Mouse (Mus musculus) heart, embryonic 11.5 days (tissue): ENCODE results near the gene Olfr994. TPM values are rescaled to one million over a fixed set of nuclear protein-coding genes. Genes with fewer than 3 reads are reported as not detected.

Experiments
- ATAC-seq: fragments of 200-750 bp; cut with Nextera tagmentation; replicated peaks from 2 replicates; pipeline ENCODE4 v1.8.0; 2017; ENCODE audit warnings: moderate library complexity; ENCODE audit not compliant: insufficient number of reproducible peaks, low FRiP score, low TSS enrichment
- H3K27ac ChIP-seq: fragments of 300-500 bp; sonication (generic); 2 replicates; pipeline ENCODE4 v1.5.1; 2014; ENCODE audit warnings: mild to moderate bottlenecking, low read depth, low read length
- H3K27me3 ChIP-seq: fragments of 300-500 bp; sonication (generic); 2 replicates; pipeline ENCODE4 v1.6.1; 2014; ENCODE audit warnings: mild to moderate bottlenecking, low read length, mixed read lengths; ENCODE audit not compliant: control insufficient read depth, insufficient read depth
- H3K36me3 ChIP-seq: fragments of 300-500 bp; sonication (generic); 2 replicates; pipeline ENCODE4 v1.6.1; 2014; ENCODE audit warnings: mild to moderate bottlenecking, low read length, moderate library complexity, mixed read lengths; ENCODE audit not compliant: control insufficient read depth, insufficient read depth
- H3K4me1 ChIP-seq: fragments of 300-500 bp; sonication (generic); 2 replicates; pipeline ENCODE4 v1.6.1; 2014; ENCODE audit warnings: low read length; ENCODE audit not compliant: control insufficient read depth, insufficient read depth
- H3K4me2 ChIP-seq: fragments of 300-500 bp; sonication (generic); 2 replicates; pipeline ENCODE4 v1.6.1; 2014; ENCODE audit warnings: mild to moderate bottlenecking, moderate library complexity
- H3K4me3 ChIP-seq: fragments of 300-500 bp; sonication (generic); 2 replicates; pipeline ENCODE4 v1.5.1; 2014; ENCODE audit warnings: low read depth, low read length
- H3K9ac ChIP-seq: fragments of 300-500 bp; sonication (generic); 2 replicates; pipeline ENCODE4 v1.6.1; 2014; ENCODE audit warnings: mild to moderate bottlenecking, low read depth, low read length, moderate library complexity
- H3K9me3 ChIP-seq: fragments of 300-500 bp; sonication (generic); replicated peaks from 2 replicates; pipeline ENCODE4 v1.6.1; 2016; ENCODE audit warnings: low read length; ENCODE audit not compliant: control insufficient read depth
- WGBS: fragments of 180-500 bp; shearing (Covaris S2); extraction: QIAGEN DNeasy Blood & Tissue Kit; methylation state at CpG from one replicate; pipeline ENCODE4 v1.1.7; 2014; ENCODE audit not compliant: insufficient replicate concordance; 5-methylcytosine and 5-hydroxymethylcytosine counted together
- polyA plus RNA-seq: library from polyadenylated mRNA; unstranded; fragments of >200 nt; fragmentation: Nextera tagmentation; extraction: Ambion mirVana; gene quantifications from 2 replicates; pipeline ENCODE4 v1.2.1, GENCODE M21; 2014

Gene Olfr994
- not detected in 2 replicates for polyA plus RNA-seq

- no peaks in the 10 kb centered on the region for H3K36me3 ChIP-seq
- no peaks in the 10 kb centered on the region for H3K27me3 ChIP-seq
- WGBS: 79% methylated on average over 3 of the region's 3 CpGs
- H3K4me2 ChIP-seq: no peak within 1 kb of the TSS
- H3K9ac ChIP-seq: no peak within 1 kb of the TSS
- no peak within 1 kb of the TSS for H3K27ac ChIP-seq
- no peaks in the 10 kb centered on the region for H3K9me3 ChIP-seq
- no peaks in the 10 kb centered on the region for H3K4me1 ChIP-seq
- ATAC-seq: no peak
- no peak within 1 kb of the TSS for H3K4me3 ChIP-seq
These were observed at the start of gene Olfr994 for GRCm38 (mm10) chr2:85436351-85436750. TSS of gene Olfr994 (minus strand) at chr2:85436451.

GRCm38 (mm10) chr2:85466801-85467325, 30.6 kb upstream of the Olfr994 start:
- H3K27ac ChIP-seq: no peak overlapping the region
- H3K9me3 ChIP-seq: no peaks in the 10 kb centered on the region
- no peak overlapping the region for H3K4me3 ChIP-seq
- no peak overlapping the region for H3K4me2 ChIP-seq
- ATAC-seq: no peak
- H3K4me1 ChIP-seq: no peaks in the 10 kb centered on the region
- 67% methylated on average over 3 of the region's 3 CpGs for WGBS
- no peaks in the 10 kb centered on the region for H3K36me3 ChIP-seq
- H3K9ac ChIP-seq: no peak overlapping the region
- H3K27me3 ChIP-seq: no peaks in the 10 kb centered on the region

GRCm38 (mm10) chr2:85443539-85443938, 7.3 kb upstream of the Olfr994 start, which contains the start of gene Olfr995:
TSS of gene Olfr995 (minus strand) at chr2:85443639.
- Histone ChIP-seq H3K9ac (no peak within 1 kb of the TSS), H3K36me3 (no peaks in the 10 kb centered on the region), H3K27me3 (no peaks in the 10 kb centered on the region), H3K4me2 (no peak within 1 kb of the TSS), H3K27ac (no peak within 1 kb of the TSS), H3K4me1 (no peaks in the 10 kb centered on the region), H3K9me3 (no peaks in the 10 kb centered on the region), H3K4me3 (no peak within 1 kb of the TSS)
- 22% methylated on average over 1 of the region's 1 CpGs for WGBS
- ATAC-seq: no peak

GRCm38 (mm10) chr2:85442546-85442945, 6.3 kb upstream of the Olfr994 start:
- H3K4me1 ChIP-seq: no peaks in the 10 kb centered on the region
- H3K9ac ChIP-seq: no peak overlapping the region
- no peak overlapping the region for H3K27ac ChIP-seq
- H3K36me3 ChIP-seq: no peaks in the 10 kb centered on the region
- no peaks in the 10 kb centered on the region for H3K27me3 ChIP-seq
- no peak overlapping the region for H3K4me2 ChIP-seq
- H3K9me3 ChIP-seq: no peaks in the 10 kb centered on the region
- ATAC-seq: no peak
- no peak overlapping the region for H3K4me3 ChIP-seq

- Histone ChIP-seq H3K9me3 (no peaks in the 10 kb centered on the region), H3K4me1 (no peaks in the 10 kb centered on the region), H3K9ac (no peak overlapping the region), H3K4me3 (no peak overlapping the region), H3K27me3 (no peaks in the 10 kb centered on the region), H3K27ac (no peak overlapping the region), H3K4me2 (no peak overlapping the region), H3K36me3 (no peaks in the 10 kb centered on the region)
- WGBS: 77% methylated on average over 1 of the region's 1 CpGs
- ATAC-seq: no peak
These were observed 10.4 kb downstream of the Olfr994 start for GRCm38 (mm10) chr2:85425893-85426292.

GRCm38 (mm10) chr2:85414777-85415176, 21.5 kb downstream of the Olfr994 start, which contains the start of gene Olfr993:
TSS of gene Olfr993 (minus strand) at chr2:85414877.
- H3K4me1 ChIP-seq: no peaks in the 10 kb centered on the region
- no peak within 1 kb of the TSS for H3K27ac ChIP-seq
- no peak within 1 kb of the TSS for H3K4me3 ChIP-seq
- H3K9ac ChIP-seq: no peak within 1 kb of the TSS
- H3K9me3 ChIP-seq: no peaks in the 10 kb centered on the region
- H3K36me3 ChIP-seq: no peaks in the 10 kb centered on the region
- H3K4me2 ChIP-seq: no peak within 1 kb of the TSS
- ATAC-seq: no peak
- H3K27me3 ChIP-seq: no peaks in the 10 kb centered on the region

GRCm38 (mm10) chr2:85409369-85409768, 26.9 kb downstream of the Olfr994 start, which contains the start of gene Olfr992:
TSS of gene Olfr992 (minus strand) at chr2:85409469.
- Histone ChIP-seq H3K27ac (no peak within 1 kb of the TSS), H3K27me3 (no peaks in the 10 kb centered on the region), H3K4me2 (no peak within 1 kb of the TSS), H3K4me3 (no peak within 1 kb of the TSS), H3K9me3 (no peaks in the 10 kb centered on the region), H3K9ac (no peak within 1 kb of the TSS), H3K4me1 (no peaks in the 10 kb centered on the region), H3K36me3 (no peaks in the 10 kb centered on the region)
- no peak for ATAC-seq
- 59% methylated on average over 2 of the region's 2 CpGs for WGBS

Other genes with a start within 250 kb of the Olfr994 start
- 0.07 and 0.24 TPM in 2 replicates for gene Lrrc55, start 239.3 kb downstream of the Olfr994 start, polyA plus RNA-seq
- gene Olfr987, start 97.1 kb downstream of the Olfr994 start, polyA plus RNA-seq: not detected in 2 replicates
- gene Olfr988, start 73.2 kb downstream of the Olfr994 start, polyA plus RNA-seq: not detected in 2 replicates
- not detected in 2 replicates for gene Olfr992, start 27.0 kb downstream of the Olfr994 start, polyA plus RNA-seq
- not detected in 2 replicates for gene Olfr993, start 21.6 kb downstream of the Olfr994 start, polyA plus RNA-seq
- gene Olfr995, start 7.2 kb upstream of the Olfr994 start, polyA plus RNA-seq: not detected in 2 replicates
- not detected in 2 replicates for gene 4833423E24Rik, start 82.6 kb upstream of the Olfr994 start, polyA plus RNA-seq
- not detected in 2 replicates for gene Olfr996, start 142.8 kb upstream of the Olfr994 start, polyA plus RNA-seq
- not detected in 2 replicates for gene Olfr998, start 152.5 kb upstream of the Olfr994 start, polyA plus RNA-seq
- not detected in 2 replicates for gene Olfr1000, start 175.5 kb upstream of the Olfr994 start, polyA plus RNA-seq
- not detected in 2 replicates for gene Olfr1002, start 214.3 kb upstream of the Olfr994 start, polyA plus RNA-seq
- gene Olfr154, start 228.0 kb upstream of the Olfr994 start, polyA plus RNA-seq: not detected in 2 replicates
- not detected in 2 replicates for gene Olfr1006, start 242.3 kb upstream of the Olfr994 start, polyA plus RNA-seq